ENCODE assay signal across 8 mouse cellular contexts in genomic region chr12:35182675-35183074, GRCm38 (mm10).
A peak's percentile ranks its signal among the peaks of the same experiment; 100 is the strongest.
DNase-seq lines count a peak whose midpoint lies in the region; ATAC-seq and TF ChIP-seq lines count a peak whose summit lies in the region.

No protein-coding gene starts in this region.

- no peak overlapping the region for H3K4me2 ChIP-seq in heart, embryonic 11.5 days
- H3K4me2 ChIP-seq in intestine, embryonic 16.5 days (ENCODE audit: low read depth, low read length), result no peak overlapping the region
- no peak overlapping the region for H3K4me2 ChIP-seq in midbrain, embryonic 13.5 days (replicated peaks)

- intact Hi-C loops in left cerebral cortex, postnatal 14 days (cut with DNase I), result loop anchor here (5.0 kb wide), 2 partner anchors 165 to 520 kb away; no protein-coding TSS in a partner anchor

- TF ChIP-seq POLR2A in small intestine, adult 2 months (IDR thresholded peaks at IDR 0.05; ENCODE audit: low read depth, low read length), result no peak

- H3K27me3 ChIP-seq in heart, embryonic 11.5 days (ENCODE audit: control insufficient read depth, insufficient read depth, low read length), result no peaks in the 10 kb centered on the region
- H3K27me3 ChIP-seq in intestine, embryonic 16.5 days (replicated peaks; ENCODE audit: control insufficient read depth, insufficient read depth, low read length), result no peaks in the 10 kb centered on the region
- no peaks in the 10 kb centered on the region for H3K27me3 ChIP-seq in midbrain, embryonic 13.5 days
- no peaks in the 10 kb centered on the region for H3K27me3 ChIP-seq in small intestine, adult 2 months (ENCODE audit: control insufficient read depth, insufficient read depth, low read length)

- DNase-seq in heart, adult 18-20 months, result peak; percentile 69 to 95
- DNase-seq in gastrocnemius, adult 8-10 months (ENCODE audit: low spot score in 2 of 2), result peak; percentile 14 to 50
- peak; percentile 81 to 91 for DNase-seq in left cerebral cortex, postnatal 14 days (ENCODE audit: low spot score in 2 of 2)

- no peak overlapping the region for H3K9ac ChIP-seq in heart, embryonic 11.5 days (ENCODE audit: low read depth, low read length)
- H3K9ac ChIP-seq in intestine, embryonic 16.5 days (ENCODE audit: low read depth, low read length), result no peak overlapping the region
- no peak overlapping the region for H3K9ac ChIP-seq in midbrain, embryonic 13.5 days (replicated peaks)

- no peaks in the 10 kb centered on the region for H3K4me1 ChIP-seq in heart, embryonic 11.5 days (ENCODE audit: control insufficient read depth, insufficient read depth, low read length)
- no peaks in the 10 kb centered on the region for H3K4me1 ChIP-seq in intestine, embryonic 16.5 days (ENCODE audit: control insufficient read depth, insufficient read depth, low read length)
- no peaks in the 10 kb centered on the region for H3K4me1 ChIP-seq in midbrain, embryonic 13.5 days (replicated peaks)
- H3K4me1 ChIP-seq in small intestine, adult 2 months (ENCODE audit: control insufficient read depth, insufficient read depth, insufficient read length, low read length), result no peaks in the 10 kb centered on the region

- TF ChIP-seq CTCF in small intestine, adult 2 months (IDR thresholded peaks at IDR 0.05; ENCODE audit: extremely low read depth, insufficient read length, insufficient replicate concordance, low read depth, low read length), result peak; percentile 71; the same call in 1 of the 2 replicates

- ATAC-seq in heart, embryonic 11.5 days (replicated peaks; ENCODE audit: insufficient number of reproducible peaks, low FRiP score, low TSS enrichment), result no peak
- ATAC-seq in common myeloid progenitor, adult 5-6 weeks (replicated peaks; ENCODE audit: low read depth, poor library complexity, severe bottlenecking), result peak; percentile 97
- ATAC-seq in intestine, embryonic 16.5 days, result peak; percentile 72; the same call in 1 of the 2 replicates
- peak; percentile 92 for ATAC-seq in midbrain, embryonic 13.5 days

- H3K36me3 ChIP-seq in heart, embryonic 11.5 days (ENCODE audit: control insufficient read depth, insufficient read depth, low read length), result no peaks in the 10 kb centered on the region
- H3K36me3 ChIP-seq in intestine, embryonic 16.5 days (ENCODE audit: control insufficient read depth, insufficient read depth, low read length), result no peaks in the 10 kb centered on the region
- no peaks in the 10 kb centered on the region for H3K36me3 ChIP-seq in midbrain, embryonic 13.5 days
- no peaks in the 10 kb centered on the region for H3K36me3 ChIP-seq in small intestine, adult 2 months (ENCODE audit: control insufficient read depth, insufficient read depth, low read length)

- H3K27ac ChIP-seq in heart, embryonic 11.5 days (ENCODE audit: low read depth, low read length), result no peak overlapping the region
- H3K27ac ChIP-seq in intestine, embryonic 16.5 days (ENCODE audit: low read length), result no peak overlapping the region
- no peak overlapping the region for H3K27ac ChIP-seq in midbrain, embryonic 13.5 days
- H3K27ac ChIP-seq in small intestine, adult 2 months (ENCODE audit: insufficient read depth, low read depth, low read length), result no peak overlapping the region

- 8% methylated on average over 3 of the region's 3 CpGs for WGBS in heart, embryonic 11.5 days (ENCODE audit: insufficient replicate concordance)
- 10% methylated on average over 3 of the region's 3 CpGs for WGBS in intestine, embryonic 16.5 days
- 14% methylated on average over 3 of the region's 3 CpGs for WGBS in midbrain, embryonic 13.5 days
- 9% methylated on average over 3 of the region's 3 CpGs for WGBS in small intestine, adult 2 months

- no peaks in the 10 kb centered on the region for H3K9me3 ChIP-seq in heart, embryonic 11.5 days (replicated peaks; ENCODE audit: control insufficient read depth, low read length)
- no peaks in the 10 kb centered on the region for H3K9me3 ChIP-seq in intestine, embryonic 16.5 days (ENCODE audit: control insufficient read depth, low read length)
- no peaks in the 10 kb centered on the region for H3K9me3 ChIP-seq in midbrain, embryonic 13.5 days

- H3K4me3 ChIP-seq in heart, embryonic 11.5 days (ENCODE audit: low read depth, low read length), result no peak overlapping the region
- no peak overlapping the region for H3K4me3 ChIP-seq in intestine, embryonic 16.5 days (ENCODE audit: low read length)
- no peak overlapping the region for H3K4me3 ChIP-seq in midbrain, embryonic 13.5 days (replicated peaks)
- H3K4me3 ChIP-seq in small intestine, adult 2 months (ENCODE audit: low read depth, low read length), result no peak overlapping the region

Comparison
In these comparisons a context has a peak if more than half of its experiments do, and no peak if none do; other contexts are left out.
1. DNase-seq: peak in every context shown above with its lines; median percentile 86 in left cerebral cortex, postnatal 14 days; 82 in heart, adult 18-20 months; 32 in gastrocnemius, adult 8-10 months.